Mouse (Mus musculus): ENCODE results near the gene Osbp2. TPM values are rescaled to one million over a fixed set of nuclear protein-coding genes. Genes with fewer than 3 reads are reported as not detected.
A peak's percentile ranks its signal among the peaks of the same experiment; 100 is the strongest.

The Osbp2 gene
- total RNA-seq, 2 experiments from 2014 or later, result 82.8 to 89.6 TPM

GRCm38 (mm10) chr11:3761775-3762501 lies 101.8 kb downstream of the Osbp2 start:
- DNase-seq (ENCODE audit: low spot score in 2 of 2), result no peak

GRCm38 (mm10) chr11:3761339-3761738 lies 102.4 kb downstream of the Osbp2 start:
- no peak for DNase-seq (ENCODE audit: low spot score in 2 of 2)

- DNase-seq (ENCODE audit: low spot score in 2 of 2), result no peak
Measured at GRCm38 (mm10) chr11:3759433-3759832, 104.3 kb downstream of the Osbp2 start.

GRCm38 (mm10) chr11:3755341-3755740 lies 108.4 kb downstream of the Osbp2 start:
- no peak for DNase-seq (ENCODE audit: low spot score in 2 of 2)

GRCm38 (mm10) chr11:3754685-3755084 lies 109.0 kb downstream of the Osbp2 start:
- no peak for DNase-seq (ENCODE audit: low spot score in 2 of 2)

GRCm38 (mm10) chr11:3753897-3754296 lies 109.8 kb downstream of the Osbp2 start:
- DNase-seq (ENCODE audit: low spot score in 2 of 2), result no peak

- DNase-seq (ENCODE audit: low spot score in 2 of 2), result no peak
Measured at GRCm38 (mm10) chr11:3752766-3753165, 110.9 kb downstream of the Osbp2 start.

GRCm38 (mm10) chr11:3749831-3750230 lies 113.9 kb downstream of the Osbp2 start:
- DNase-seq (ENCODE audit: low spot score in 2 of 2), result no peak

GRCm38 (mm10) chr11:3742449-3742848 lies 121.3 kb downstream of the Osbp2 start:
- DNase-seq (ENCODE audit: low spot score in 2 of 2), result no peak

- no peak for DNase-seq (ENCODE audit: low spot score in 2 of 2)
Measured at GRCm38 (mm10) chr11:3741183-3741582, 122.5 kb downstream of the Osbp2 start.

GRCm38 (mm10) chr11:3738778-3739177 lies 124.9 kb downstream of the Osbp2 start:
- DNase-seq (ENCODE audit: low spot score in 2 of 2), result no peak

- no peak for DNase-seq (ENCODE audit: low spot score in 2 of 2)
Measured at GRCm38 (mm10) chr11:3735715-3736114, 128.0 kb downstream of the Osbp2 start.

- DNase-seq (ENCODE audit: low spot score in 2 of 2), result no peak
Measured at GRCm38 (mm10) chr11:3733933-3734636, 129.6 kb downstream of the Osbp2 start.

GRCm38 (mm10) chr11:3731469-3731868 lies 132.2 kb downstream of the Osbp2 start:
- DNase-seq (ENCODE audit: low spot score in 2 of 2), result no peak

- DNase-seq (ENCODE audit: low spot score in 2 of 2), result no peak
Measured at GRCm38 (mm10) chr11:3727438-3728105, 136.1 kb downstream of the Osbp2 start.

GRCm38 (mm10) chr11:3725331-3726054 lies 138.2 kb downstream of the Osbp2 start:
- DNase-seq (ENCODE audit: low spot score in 2 of 2), result peak in 1 of 2 experiments; percentile 75

- no peak for DNase-seq (ENCODE audit: low spot score in 2 of 2)
Measured at GRCm38 (mm10) chr11:3724726-3725125, 139.0 kb downstream of the Osbp2 start.

- peak in 1 of 2 experiments; percentile 43 for DNase-seq (ENCODE audit: low spot score in 2 of 2)
Measured at GRCm38 (mm10) chr11:3723910-3724309, 139.8 kb downstream of the Osbp2 start.

- no peak for DNase-seq (ENCODE audit: low spot score in 2 of 2)
Measured at GRCm38 (mm10) chr11:3722861-3723260, 140.8 kb downstream of the Osbp2 start.

GRCm38 (mm10) chr11:3722036-3722435 lies 141.7 kb downstream of the Osbp2 start:
- DNase-seq (ENCODE audit: low spot score in 2 of 2), result no peak

- no peak for DNase-seq (ENCODE audit: low spot score in 2 of 2)
Measured at GRCm38 (mm10) chr11:3716662-3717061, 147.0 kb downstream of the Osbp2 start.

Measured in layer of hippocampus, postnatal 14 days (tissue).